Mouse (Mus musculus): ENCODE data around the gene Scube3. TPM values are rescaled to one million over a fixed set of nuclear protein-coding genes. Genes with fewer than 3 reads are reported as not detected.

The Scube3 gene
- polyA plus RNA-seq, 1 experiment from 2014 or later, result 10.8 TPM

DNA sequence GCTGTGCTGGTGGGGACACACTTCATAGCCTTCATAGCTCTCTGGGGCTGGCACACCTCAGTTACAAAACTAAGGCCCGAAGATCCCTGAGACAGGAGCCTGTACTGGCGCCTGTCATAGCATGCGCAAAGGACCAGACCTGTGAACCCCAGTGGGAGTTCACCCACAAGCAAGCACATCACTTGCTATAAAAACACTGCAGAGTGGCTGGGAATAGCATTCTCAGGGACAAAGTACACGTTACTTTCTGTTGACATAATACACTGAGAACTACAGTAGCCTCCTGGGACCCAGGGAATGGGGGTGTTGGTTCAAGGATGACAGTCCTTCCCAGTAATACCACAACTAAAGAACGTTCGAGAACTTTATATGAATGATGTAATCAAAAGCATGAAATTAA is 11.2 kb downstream of the Scube3 start:
- peaks cover 27% of the 10 kb centered on the region for H3K4me1 ChIP-seq
- no peak for ATAC-seq (ENCODE audit: insufficient number of reproducible peaks, insufficient read depth, low FRiP score, low TSS enrichment)
- 76% methylated on average over 6 of the region's 6 CpGs for WGBS

DNA sequence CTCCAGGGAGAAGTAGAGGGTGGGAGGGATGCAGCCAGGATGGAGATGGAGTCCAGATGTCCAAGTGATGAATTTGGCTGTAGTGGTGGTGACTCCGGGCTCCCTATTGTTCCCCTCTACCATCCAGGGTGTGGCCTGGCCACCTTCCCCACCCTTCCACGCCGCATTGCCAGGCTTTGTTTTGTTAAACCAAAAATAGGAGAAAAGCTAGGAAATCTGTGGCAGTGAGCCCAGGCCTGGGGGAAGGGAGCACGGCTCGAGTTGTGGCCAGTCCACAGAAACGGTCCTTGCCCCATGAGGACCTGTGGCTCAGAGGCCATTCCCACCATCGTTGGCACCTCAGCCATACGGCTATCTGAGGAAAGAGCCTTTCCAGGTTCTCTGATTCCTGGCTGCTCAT is 13.0 kb downstream of the Scube3 start:
- 85% methylated on average over 8 of the region's 8 CpGs for WGBS
- Histone ChIP-seq H3K4me2 (replicated peaks) (no peak overlapping the region), H3K9me3 (no peaks in the 10 kb centered on the region), H3K4me3 (no peak overlapping the region), H3K27ac (no peak overlapping the region), H3K27me3 (0 out of 2 replicates have a peak, but pooled peaks cover 6% of the 10 kb centered on the region), H3K4me1 (peaks cover 27% of the 10 kb centered on the region), H3K36me3 (peaks cover 21% of the 10 kb centered on the region), H3K9ac (no peak overlapping the region)
- ATAC-seq (ENCODE audit: insufficient number of reproducible peaks, insufficient read depth, low FRiP score, low TSS enrichment), result no peak

More for the DNA sequence above, 11.2 kb downstream of the Scube3 start:
- peaks cover 21% of the 10 kb centered on the region for H3K36me3 ChIP-seq
- H3K9me3 ChIP-seq, result no peaks in the 10 kb centered on the region
- H3K9ac ChIP-seq, result no peak overlapping the region
- H3K4me3 ChIP-seq, result no peak overlapping the region
- no peak overlapping the region for H3K27ac ChIP-seq
- H3K27me3 ChIP-seq, result no peaks in the 10 kb centered on the region
- H3K4me2 ChIP-seq (replicated peaks), result no peak overlapping the region

DNA sequence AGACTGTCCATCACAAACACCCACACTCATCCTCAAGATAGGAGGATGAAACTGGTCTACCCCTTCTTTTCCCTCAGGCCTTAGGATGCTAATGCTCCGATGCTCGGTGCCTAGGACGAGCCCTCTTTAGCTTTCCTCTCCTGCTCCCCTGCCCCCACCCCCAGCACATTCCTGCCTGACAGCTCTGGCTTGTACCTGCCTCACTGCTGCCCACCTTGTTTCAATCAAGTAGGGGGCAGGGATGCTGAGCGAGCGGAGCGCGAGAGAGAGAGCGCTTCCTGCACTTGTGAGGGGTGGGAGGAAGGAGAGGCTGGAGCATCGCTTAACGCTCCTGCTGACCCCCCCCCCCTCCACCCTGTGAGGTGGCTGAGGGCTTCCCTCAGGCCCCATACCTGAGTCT is 18.4 kb downstream of the Scube3 start:
- Histone ChIP-seq H3K4me3 (no peak overlapping the region), H3K27ac (0 out of 2 replicates have a peak overlapping the region, but pooled peaks have one; percentile 12), H3K27me3 (peaks cover 13% of the 10 kb centered on the region; the same call in 1 of the 2 replicates), H3K9me3 (no peaks in the 10 kb centered on the region), H3K4me2 (replicated peaks) (peak overlapping the region; percentile 14; the same call in 1 of the 2 replicates), H3K36me3 (peaks cover 31% of the 10 kb centered on the region), H3K9ac (no peak overlapping the region), H3K4me1 (peaks cover 41% of the 10 kb centered on the region)
- WGBS, result 12% methylated on average over 10 of the region's 10 CpGs
- no peak for ATAC-seq (ENCODE audit: insufficient number of reproducible peaks, insufficient read depth, low FRiP score, low TSS enrichment)

DNA sequence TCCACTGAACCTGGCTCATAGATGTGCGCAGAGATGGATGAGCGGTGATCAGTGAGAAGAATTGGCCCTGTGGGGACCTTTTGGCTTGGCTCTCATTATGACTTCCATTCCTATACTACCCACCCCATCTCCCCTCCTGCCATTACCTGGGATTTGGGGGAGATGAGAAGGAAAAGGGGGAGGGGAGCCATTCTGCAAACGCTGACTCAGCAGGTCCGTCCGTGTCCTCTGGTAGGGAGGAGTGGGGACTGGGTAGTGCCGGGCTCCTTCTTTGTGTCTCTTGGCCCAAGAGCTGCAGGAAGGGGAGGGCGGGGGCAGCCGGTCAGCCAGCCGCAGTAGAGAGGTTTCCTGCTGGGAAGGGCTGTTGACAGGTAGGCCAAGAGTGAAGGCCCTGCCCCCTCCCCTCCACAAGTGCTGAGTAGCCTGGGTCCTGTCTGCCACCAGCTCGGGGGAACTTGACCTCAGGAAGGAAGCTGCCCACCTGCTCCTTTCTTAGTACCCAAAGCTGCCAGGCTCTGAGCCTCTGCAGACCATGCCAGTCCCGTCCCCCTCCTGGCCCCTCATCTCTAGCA is 19.5 kb downstream of the Scube3 start:
- no peak overlapping the region for H3K4me2 ChIP-seq (replicated peaks)
- H3K4me3 ChIP-seq, result no peak overlapping the region
- H3K27me3 ChIP-seq, result peaks cover 13% of the 10 kb centered on the region; the same call in 1 of the 2 replicates
- ATAC-seq (ENCODE audit: insufficient number of reproducible peaks, insufficient read depth, low FRiP score, low TSS enrichment), result no peak
- 27% methylated on average over 11 of the region's 11 CpGs for WGBS
- H3K9me3 ChIP-seq, result no peaks in the 10 kb centered on the region
- no peak overlapping the region for H3K9ac ChIP-seq
- H3K4me1 ChIP-seq, result peaks cover 41% of the 10 kb centered on the region
- H3K36me3 ChIP-seq, result peaks cover 33% of the 10 kb centered on the region
- H3K27ac ChIP-seq, result no peak overlapping the region

GRCm38 (mm10) chr17:28163666-28164065 is 21.7 kb downstream of the Scube3 start:
- Histone ChIP-seq H3K9me3 (no peaks in the 10 kb centered on the region), H3K27ac (no peak overlapping the region), H3K36me3 (peaks cover 42% of the 10 kb centered on the region), H3K4me3 (no peak overlapping the region), H3K4me2 (replicated peaks) (no peak overlapping the region), H3K27me3 (peaks cover 12% of the 10 kb centered on the region; the same call in 1 of the 2 replicates), H3K4me1 (peaks cover 28% of the 10 kb centered on the region), H3K9ac (no peak overlapping the region)
- no peak for ATAC-seq (ENCODE audit: insufficient number of reproducible peaks, insufficient read depth, low FRiP score, low TSS enrichment)
- 10% methylated on average over 6 of the region's 6 CpGs for WGBS

GRCm38 (mm10) chr17:28170460-28171305 is 28.7 kb downstream of the Scube3 start:
- Histone ChIP-seq H3K9ac (no peak overlapping the region), H3K27me3 (no peaks in the 10 kb centered on the region), H3K4me1 (peaks cover 24% of the 10 kb centered on the region), H3K27ac (no peak overlapping the region), H3K36me3 (peaks cover 40% of the 10 kb centered on the region), H3K9me3 (no peaks in the 10 kb centered on the region), H3K4me3 (no peak overlapping the region), H3K4me2 (replicated peaks) (no peak overlapping the region)
- ATAC-seq (ENCODE audit: insufficient number of reproducible peaks, insufficient read depth, low FRiP score, low TSS enrichment), result no peak
- 94% methylated on average over 6 of the region's 6 CpGs for WGBS

DNA sequence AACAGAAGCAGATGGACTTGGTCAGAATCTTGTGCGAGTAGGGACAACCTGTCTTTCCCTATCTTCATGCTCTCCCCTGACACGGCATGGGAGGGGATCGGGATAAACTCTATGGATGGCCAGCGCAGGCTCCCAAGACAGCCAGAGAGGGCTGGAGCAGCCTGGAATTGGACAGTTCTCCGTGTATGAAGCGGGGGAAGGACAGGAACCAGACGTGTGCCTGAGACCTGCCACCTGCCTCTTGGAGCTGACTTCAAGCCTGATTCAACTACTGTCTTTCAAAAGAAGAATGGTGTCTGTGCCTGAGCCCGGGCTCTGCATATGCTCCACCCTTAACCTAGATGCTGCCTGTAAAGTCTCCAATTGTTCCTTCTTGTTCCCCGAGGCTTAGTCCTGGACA is 30.7 kb downstream of the Scube3 start:
- H3K4me1 ChIP-seq, result peaks cover 35% of the 10 kb centered on the region
- peak overlapping the region; percentile 56; the same call in 1 of the 2 replicates for H3K27ac ChIP-seq
- no peak overlapping the region for H3K9ac ChIP-seq
- no peaks in the 10 kb centered on the region for H3K27me3 ChIP-seq
- no peaks in the 10 kb centered on the region for H3K9me3 ChIP-seq
- 58% methylated on average over 9 of the region's 9 CpGs for WGBS
- no peak overlapping the region for H3K4me2 ChIP-seq (replicated peaks)
- ATAC-seq (ENCODE audit: insufficient number of reproducible peaks, insufficient read depth, low FRiP score, low TSS enrichment), result no peak
- peaks cover 25% of the 10 kb centered on the region for H3K36me3 ChIP-seq
- no peak overlapping the region for H3K4me3 ChIP-seq

- Histone ChIP-seq H3K9ac (peak within 1 kb of the TSS; percentile 94), H3K4me3 (peak within 1 kb of the TSS; percentile 78), H3K36me3 (peaks cover 12% of the 10 kb centered on the region), H3K27me3 (no peaks in the 10 kb centered on the region), H3K9me3 (no peaks in the 10 kb centered on the region), H3K27ac (peak within 1 kb of the TSS; percentile 91), H3K4me1 (peaks cover 63% of the 10 kb centered on the region), H3K4me2 (replicated peaks) (peak within 1 kb of the TSS; percentile 97)
- WGBS, result under 1% methylated on average over 82 of the region's 82 CpGs
- peak; percentile 77 for ATAC-seq (ENCODE audit: insufficient number of reproducible peaks, insufficient read depth, low FRiP score, low TSS enrichment)
Observed at GRCm38 (mm10) chr17:28176775-28177539, 35.0 kb downstream of the Scube3 start, which contains the start of gene Zfp523. TSS of gene Zfp523 (plus strand) at chr17:28177129.

GRCm38 (mm10) chr17:28177540-28178046 is 35.7 kb downstream of the Scube3 start:
- WGBS, result 9% methylated on average over 21 of the region's 22 CpGs
- peaks cover 12% of the 10 kb centered on the region for H3K36me3 ChIP-seq
- peaks cover 58% of the 10 kb centered on the region for H3K4me1 ChIP-seq
- H3K27me3 ChIP-seq, result no peaks in the 10 kb centered on the region
- peak overlapping the region; percentile 97 for H3K4me2 ChIP-seq (replicated peaks)
- no peaks in the 10 kb centered on the region for H3K9me3 ChIP-seq
- peak overlapping the region; percentile 94 for H3K9ac ChIP-seq
- peak; percentile 50 for ATAC-seq (ENCODE audit: insufficient number of reproducible peaks, insufficient read depth, low FRiP score, low TSS enrichment)
- peak overlapping the region; percentile 78 for H3K4me3 ChIP-seq
- peak overlapping the region; percentile 91 for H3K27ac ChIP-seq

DNA sequence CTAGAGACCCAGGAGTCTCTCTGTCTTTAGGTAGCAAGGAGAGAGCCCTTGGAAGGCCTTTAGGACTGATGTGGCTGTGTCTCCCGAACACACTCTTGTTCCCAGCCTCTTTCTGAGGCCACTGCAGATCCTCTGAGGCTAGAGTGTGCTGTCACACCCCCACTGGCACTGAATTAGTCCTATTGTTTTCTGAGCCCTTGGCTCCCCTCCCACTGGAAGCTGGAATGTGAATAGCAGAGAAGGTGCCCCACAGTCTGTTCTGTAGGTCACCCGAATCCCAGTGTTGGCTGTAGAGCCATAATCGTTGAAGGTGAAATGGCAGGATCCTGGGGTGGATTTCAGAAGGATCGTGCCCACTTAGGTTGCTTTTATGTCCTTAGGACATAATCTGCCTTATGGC is 38.4 kb downstream of the Scube3 start:
- no peaks in the 10 kb centered on the region for H3K27me3 ChIP-seq
- H3K36me3 ChIP-seq, result peaks cover 15% of the 10 kb centered on the region
- no peaks in the 10 kb centered on the region for H3K9me3 ChIP-seq
- H3K4me1 ChIP-seq, result peaks cover 53% of the 10 kb centered on the region
- H3K4me2 ChIP-seq (replicated peaks), result no peak overlapping the region
- 38% methylated on average over 4 of the region's 4 CpGs for WGBS
- 0 out of 2 replicates have a peak overlapping the region, but pooled peaks have one; percentile 60 for H3K27ac ChIP-seq
- no peak overlapping the region for H3K4me3 ChIP-seq
- ATAC-seq (ENCODE audit: insufficient number of reproducible peaks, insufficient read depth, low FRiP score, low TSS enrichment), result no peak
- no peak overlapping the region for H3K9ac ChIP-seq
